Mouse (Mus musculus) bone marrow macrophage, adult 2 months (primary cell): ENCODE data around the gene Slc25a10.

Source experiments
- CTCF ChIP-seq: IDR thresholded peaks from 2 replicates; pipeline ENCODE4 v1.5.1; 2012; ENCODE audit warnings: low read depth, mild to moderate bottlenecking, low read length, moderate library complexity
- POLR2A ChIP-seq: IDR thresholded peaks from 2 replicates; pipeline ENCODE4 v1.6.1; 2012; ENCODE audit warnings: mild to moderate bottlenecking, low read depth, low read length, borderline replicate concordance

DNA sequence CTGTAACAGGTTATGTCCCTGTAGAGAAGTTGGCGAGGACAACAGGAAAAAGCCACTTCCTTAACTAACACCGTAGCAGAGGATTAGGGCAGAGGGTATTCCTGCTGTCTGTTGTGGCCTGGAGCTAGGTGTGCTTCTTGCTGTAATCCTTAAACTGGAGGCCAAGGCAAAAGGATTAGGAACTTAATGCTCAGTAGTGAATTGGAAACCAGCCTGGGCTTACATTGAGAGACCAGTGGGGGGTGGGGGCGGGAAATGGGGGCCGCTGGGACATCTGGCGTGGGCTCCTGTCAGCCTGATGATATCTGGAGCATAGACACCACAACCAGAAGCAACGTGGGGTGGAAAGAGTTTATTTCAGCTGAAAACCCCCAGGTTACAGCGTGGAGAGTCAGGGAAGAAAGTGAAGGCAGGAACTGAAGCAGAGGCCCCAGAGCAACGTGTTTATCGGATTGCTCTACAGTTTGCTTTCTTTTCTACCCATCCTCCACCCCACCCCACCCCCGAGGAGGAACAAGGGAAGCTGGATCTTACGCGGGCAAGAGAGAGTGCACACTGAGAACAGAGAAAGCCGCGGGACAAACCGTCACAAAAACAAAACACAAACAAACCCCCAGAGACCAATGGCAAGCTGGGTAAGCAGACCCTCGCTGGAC is 18.9 kb downstream of the Slc25a10 start:
- TF ChIP-seq CTCF: no peak
- TF ChIP-seq POLR2A: no peak
